In genomic region chr8:106816431-106817170, GRCm38 (mm10) we compare ENCODE assay signal across 14 mouse cellular contexts. TPM values are rescaled to one million over a fixed set of nuclear protein-coding genes. Genes with fewer than 3 reads are reported as not detected.
DNase-seq lines count a peak whose midpoint lies in the region; ATAC-seq and TF ChIP-seq lines count a peak whose summit lies in the region.
"Had no signal": no experiment of that assay in that cellular context is flagged by ENCODE, and none has a peak within 500 bp of the region (broad histone marks: within the 10 kb centered on the region; RNA-seq: fewer than 3 reads in every experiment).

No protein-coding gene starts in this region.

- no peak overlapping the region for H3K4me3 ChIP-seq in hindbrain, embryonic 13.5 days
- H3K4me3 ChIP-seq in hindbrain, embryonic 11.5 days (ENCODE audit: low read depth, low read length) = no peak overlapping the region
- no peak overlapping the region for H3K4me3 ChIP-seq in C2C12 (ENCODE audit: insufficient read depth, poor library complexity, severe bottlenecking)
- H3K4me3 ChIP-seq in embryonic facial prominence, embryonic 14.5 days (ENCODE audit: low read depth, low read length) = no peak overlapping the region
- no peak overlapping the region for H3K4me3 ChIP-seq in liver, postnatal 0 days (ENCODE audit: low read depth, low read length)
- H3K4me3 ChIP-seq: limb, embryonic 13.5 days; neural tube, embryonic 12.5 days had no signal

- ATAC-seq in hindbrain, embryonic 13.5 days (ENCODE audit: low FRiP score) = no peak
- ATAC-seq in hindbrain, embryonic 11.5 days (ENCODE audit: low FRiP score) = no peak
- ATAC-seq in embryonic facial prominence, embryonic 14.5 days (ENCODE audit: low read depth) = no peak
- no peak for ATAC-seq in liver, postnatal 0 days

- no peaks in the 10 kb centered on the region for H3K79me2 ChIP-seq in C2C12 (ENCODE audit: control insufficient read depth, insufficient read depth)

- no peak for TF ChIP-seq CTCF in C2C12 (IDR thresholded peaks at IDR 0.05; ENCODE audit: control insufficient read depth, insufficient read depth, insufficient read length)
- TF ChIP-seq CTCF in liver, postnatal 0 days (IDR thresholded peaks at IDR 0.05; ENCODE audit: low read depth) = no peak

- H3K9me3 ChIP-seq in hindbrain, embryonic 13.5 days = no peaks in the 10 kb centered on the region
- no peaks in the 10 kb centered on the region for H3K9me3 ChIP-seq in hindbrain, embryonic 11.5 days (ENCODE audit: control insufficient read depth, low read length)
- H3K9me3 ChIP-seq in embryonic facial prominence, embryonic 14.5 days (ENCODE audit: control insufficient read depth, low read length) = no peaks in the 10 kb centered on the region
- no peaks in the 10 kb centered on the region for H3K9me3 ChIP-seq in liver, postnatal 0 days (ENCODE audit: low read length)
- H3K9me3 ChIP-seq: limb, embryonic 13.5 days; neural tube, embryonic 12.5 days had no signal

- no peaks in the 10 kb centered on the region for H3K79me3 ChIP-seq in C2C12 (ENCODE audit: low read depth)

- intact Hi-C loops in gastrocnemius, postnatal 14 days (cut with DNase I; ENCODE audit: low total_unique reads) = no loop called here

- H3K36me3 ChIP-seq in hindbrain, embryonic 13.5 days = no peaks in the 10 kb centered on the region
- no peaks in the 10 kb centered on the region for H3K36me3 ChIP-seq in hindbrain, embryonic 11.5 days (ENCODE audit: control insufficient read depth, insufficient read depth, low read length)
- H3K36me3 ChIP-seq in C2C12 (ENCODE audit: control insufficient read depth, insufficient read depth) = no peaks in the 10 kb centered on the region
- no peaks in the 10 kb centered on the region for H3K36me3 ChIP-seq in embryonic facial prominence, embryonic 14.5 days (ENCODE audit: control insufficient read depth, insufficient read depth, low read length)
- H3K36me3 ChIP-seq in liver, postnatal 0 days (replicated peaks; ENCODE audit: insufficient read depth, low read length) = peaks cover 3% of the 10 kb centered on the region; the same call in 1 of the 2 replicates
- H3K36me3 ChIP-seq: neural tube, embryonic 12.5 days had no signal

- H3K9ac ChIP-seq in hindbrain, embryonic 13.5 days = no peak overlapping the region
- no peak overlapping the region for H3K9ac ChIP-seq in hindbrain, embryonic 11.5 days (ENCODE audit: low read depth, low read length)
- no peak overlapping the region for H3K9ac ChIP-seq in embryonic facial prominence, embryonic 14.5 days (ENCODE audit: low read depth, low read length)
- no peak overlapping the region for H3K9ac ChIP-seq in liver, postnatal 0 days (replicated peaks)
- H3K9ac ChIP-seq: limb, embryonic 13.5 days; neural tube, embryonic 12.5 days had no signal

- no peaks in the 10 kb centered on the region for H3K27me3 ChIP-seq in hindbrain, embryonic 13.5 days
- no peaks in the 10 kb centered on the region for H3K27me3 ChIP-seq in hindbrain, embryonic 11.5 days (ENCODE audit: control insufficient read depth, insufficient read depth, low read length)
- no peaks in the 10 kb centered on the region for H3K27me3 ChIP-seq in C2C12 (ENCODE audit: control insufficient read depth, insufficient read depth, insufficient read length)
- no peaks in the 10 kb centered on the region for H3K27me3 ChIP-seq in embryonic facial prominence, embryonic 14.5 days (replicated peaks; ENCODE audit: control insufficient read depth, insufficient read depth, low read length)
- H3K27me3 ChIP-seq in liver, postnatal 0 days (ENCODE audit: insufficient read depth, low read length) = no peaks in the 10 kb centered on the region
- H3K27me3 ChIP-seq: limb, embryonic 13.5 days; neural tube, embryonic 12.5 days had no signal

- WGBS in hindbrain, embryonic 13.5 days = 75% methylated on average over 9 of the region's 9 CpGs
- WGBS in hindbrain, embryonic 11.5 days = 84% methylated on average over 9 of the region's 9 CpGs
- WGBS in embryonic facial prominence, embryonic 14.5 days = 72% methylated on average over 9 of the region's 9 CpGs
- WGBS in liver, postnatal 0 days (ENCODE audit: insufficient replicate concordance) = 78% methylated on average over 9 of the region's 9 CpGs

- no peak overlapping the region for H3ac ChIP-seq in C2C12 (ENCODE audit: control insufficient read depth, insufficient read length, low read depth)

- no peak for DNase-seq in hindbrain, embryonic 11.5 days (ENCODE audit: low spot score)
- peak; percentile 59 for DNase-seq in embryonic facial prominence, embryonic 14.5 days (ENCODE audit: low spot score)
- peak; percentile 39 to 61 for DNase-seq in kidney, postnatal 36 days
- DNase-seq in urinary bladder, postnatal 10 days (ENCODE audit: low spot score) = no peak
- no peak for DNase-seq in gastrocnemius, postnatal 14 days
- DNase-seq in liver, postnatal 0 days = no peak
- DNase-seq: embryo, embryonic 11 days; heart, postnatal 4 days; lung, postnatal 4 days; thymus, postnatal 25 days had no signal

- H3K4me1 ChIP-seq in hindbrain, embryonic 13.5 days (replicated peaks) = peaks cover 19% of the 10 kb centered on the region
- no peaks in the 10 kb centered on the region for H3K4me1 ChIP-seq in hindbrain, embryonic 11.5 days (replicated peaks; ENCODE audit: control insufficient read depth, insufficient read depth, low read length)
- H3K4me1 ChIP-seq in embryonic facial prominence, embryonic 14.5 days (ENCODE audit: control insufficient read depth, insufficient read depth, low read length) = 0 out of 2 replicates have a peak, but pooled peaks cover 6% of the 10 kb centered on the region
- H3K4me1 ChIP-seq in liver, postnatal 0 days (ENCODE audit: insufficient read depth) = no peaks in the 10 kb centered on the region

- TF ChIP-seq EP300 in liver, postnatal 0 days (IDR thresholded peaks at IDR 0.05; ENCODE audit: low read depth) = no peak

- peak overlapping the region; percentile 35 for H3K27ac ChIP-seq in hindbrain, embryonic 13.5 days
- no peak overlapping the region for H3K27ac ChIP-seq in hindbrain, embryonic 11.5 days (ENCODE audit: low read depth, low read length)
- H3K27ac ChIP-seq in embryonic facial prominence, embryonic 14.5 days (replicated peaks; ENCODE audit: low read depth, low read length) = no peak overlapping the region
- H3K27ac ChIP-seq in liver, postnatal 0 days (ENCODE audit: low read depth) = no peak overlapping the region
- H3K27ac ChIP-seq: limb, embryonic 13.5 days; neural tube, embryonic 12.5 days had no signal

- no peak overlapping the region for H3K4me2 ChIP-seq in hindbrain, embryonic 13.5 days
- H3K4me2 ChIP-seq in hindbrain, embryonic 11.5 days (replicated peaks; ENCODE audit: low read depth, low read length) = no peak overlapping the region
- H3K4me2 ChIP-seq in embryonic facial prominence, embryonic 14.5 days (ENCODE audit: low read depth, low read length) = no peak overlapping the region
- H3K4me2 ChIP-seq in liver, postnatal 0 days (ENCODE audit: low read depth, low read length) = no peak overlapping the region
- H3K4me2 ChIP-seq: limb, embryonic 13.5 days; neural tube, embryonic 12.5 days had no signal

TF ChIP-seq in C2C12, 6 proteins besides CTCF, POLR2A, EP300 and RAD21:
- TF ChIP-seq CEBPB (IDR thresholded peaks at IDR 0.05; ENCODE audit: low read depth) = no peak
- TF ChIP-seq MAX (IDR thresholded peaks at IDR 0.05) = no peak
- peak; percentile 53 for TF ChIP-seq USF1 (IDR thresholded peaks at IDR 0.05; ENCODE audit: low read depth)

RNA-seq across cellular contexts. Expression of gene Has3, which starts 53.4 kb away (rescaled TPM):
- polyA plus RNA-seq in hindbrain, embryonic 13.5 days (2015; fragmentation: Nextera tagmentation; extraction: Ambion mirVana) = 0.53 and 0.88 TPM in 2 replicates
- polyA plus RNA-seq in hindbrain, embryonic 11.5 days (2014; fragmentation: Nextera tagmentation; extraction: Ambion mirVana) = 0.29 and 0.39 TPM in 2 replicates
- 0.16 TPM for polyA plus RNA-seq in C2C12 (2012; fragmentation: generic; extraction: Trizol)
- 0.70 and 0.77 TPM in 2 replicates for polyA plus RNA-seq in embryonic facial prominence, embryonic 14.5 days (2014; fragmentation: Nextera tagmentation; extraction: Ambion mirVana)
- 1 to 10 TPM; 1.3 to 2.3 TPM for total RNA-seq in gastrocnemius, postnatal 14 days (2021)
- 0.05 TPM in 1 of 2 replicates, not detected in the other for polyA plus RNA-seq in liver, postnatal 0 days (2015; fragmentation: Nextera tagmentation; extraction: Ambion mirVana)

Comparison
In these comparisons a context has a peak if more than half of its experiments do, and no peak if none do; other contexts are left out.
1. DNase-seq: peak in embryonic facial prominence, embryonic 14.5 days (single experiment) and kidney, postnatal 36 days (2 of 2); none in hindbrain, embryonic 11.5 days (single experiment), urinary bladder, postnatal 10 days (single experiment), gastrocnemius, postnatal 14 days (single experiment) and liver, postnatal 0 days (single experiment).